ENCODE assay signal across 8 mouse cellular contexts in genomic region chr2:48948841-48949584, GRCm38 (mm10). TPM values are rescaled to one million over a fixed set of nuclear protein-coding genes. Genes with fewer than 3 reads are reported as not detected.
A peak's percentile ranks its signal among the peaks of the same experiment; 100 is the strongest.
DNase-seq lines count a peak whose midpoint lies in the region; ATAC-seq lines count a peak whose summit lies in the region.

TSS of gene Mbd5 (plus strand) at chr2:48949508.

- H3K9me3 ChIP-seq in heart, embryonic 10.5 days: no peaks in the 10 kb centered on the region
- no peaks in the 10 kb centered on the region for H3K9me3 ChIP-seq in kidney, embryonic 15.5 days (replicated peaks)

- peak within 1 kb of the TSS; percentile 95 for H3K27ac ChIP-seq in heart, embryonic 10.5 days
- H3K27ac ChIP-seq in kidney, embryonic 15.5 days: peak within 1 kb of the TSS; percentile 97

- 0% methylated on average over 38 of the region's 49 CpGs for WGBS in heart, embryonic 10.5 days
- WGBS in kidney, embryonic 15.5 days: 1% methylated on average over 38 of the region's 49 CpGs

- DNase-seq in B cell, adult 2 months: peak; percentile 100
- peak; percentile 100 for DNase-seq in brain, adult 2 months (ENCODE audit: low read depth, low spot score)
- peak; percentile 100 for DNase-seq in heart, embryonic 10.5 days (ENCODE audit: low spot score)
- peak; percentile 99 for DNase-seq in liver
- DNase-seq in spleen, postnatal 4 days (ENCODE audit: low spot score in 2 of 2): peak; percentile 99

- H3K27me3 ChIP-seq in heart, embryonic 10.5 days (ENCODE audit: insufficient read depth, poor library complexity, severe bottlenecking): no peaks in the 10 kb centered on the region
- H3K27me3 ChIP-seq in kidney, embryonic 15.5 days: no peaks in the 10 kb centered on the region

- peak within 1 kb of the TSS; percentile 69 for H3K4me2 ChIP-seq in kidney, embryonic 15.5 days

- peak; percentile 91 for ATAC-seq in erythroblast, adult 5-6 weeks (replicated peaks; ENCODE audit: low FRiP score, poor library complexity, severe bottlenecking)
- peak; percentile 100 for ATAC-seq in kidney, embryonic 15.5 days (replicated peaks; ENCODE audit: low FRiP score)
- peak; percentile 97 for ATAC-seq in monocyte, adult 5-6 weeks (replicated peaks; ENCODE audit: insufficient number of reproducible peaks, low FRiP score, low TSS enrichment, poor library complexity, severe bottlenecking)

- no peaks in the 10 kb centered on the region for H3K36me3 ChIP-seq in heart, embryonic 10.5 days
- no peaks in the 10 kb centered on the region for H3K36me3 ChIP-seq in kidney, embryonic 15.5 days

- H3K4me1 ChIP-seq in heart, embryonic 10.5 days: no peaks in the 10 kb centered on the region
- H3K4me1 ChIP-seq in kidney, embryonic 15.5 days: peaks cover 9% of the 10 kb centered on the region

- H3K9ac ChIP-seq in kidney, embryonic 15.5 days: peak within 1 kb of the TSS; percentile 92

- H3K4me3 ChIP-seq in heart, embryonic 10.5 days: peak within 1 kb of the TSS; percentile 89
- H3K4me3 ChIP-seq in kidney, embryonic 15.5 days (replicated peaks): peak within 1 kb of the TSS; percentile 91

RNA-seq across cellular contexts. Expression of gene Mbd5, which starts in this region (rescaled TPM):
- 20.3 and 51.3 TPM in 2 replicates for total RNA-seq in erythroblast, adult 5-6 weeks (2015; ENCODE audit: low replicate concordance)
- 12.9 and 32.1 TPM in 2 replicates for total RNA-seq in erythroblast, adult 5-6 weeks (2017; ENCODE audit: low replicate concordance)
- polyA plus RNA-seq in heart, embryonic 10.5 days (2016; fragmentation: Nextera tagmentation; extraction: Ambion mirVana): 22.6 and 22.7 TPM in 2 replicates
- 29.1 and 30.4 TPM in 2 replicates for polyA plus RNA-seq in kidney, embryonic 15.5 days (2015; fragmentation: Nextera tagmentation; extraction: Ambion mirVana)
- 10.2 to 37.4 TPM (median 29.3 TPM) in 3 replicates for total RNA-seq in monocyte, adult 5-6 weeks (2017)

Comparison
In these comparisons a context has a peak if more than half of its experiments do, and no peak if none do; other contexts are left out.
1. Peak in every context shown above with its lines: DNase-seq, ATAC-seq, H3K4me3 ChIP-seq and H3K27ac ChIP-seq.